Mouse (Mus musculus) neural tube, embryonic 15.5 days (tissue): ENCODE results near the gene Pdzd7. TPM values are rescaled to one million over a fixed set of nuclear protein-coding genes. Genes with fewer than 3 reads are reported as not detected.
A peak's percentile ranks its signal among the peaks of the same experiment; 100 is the strongest.

Experiments
- ATAC-seq: fragments of 200-750 bp; cut with Nextera tagmentation; 2 replicates; pipeline ENCODE4 v1.8.0; 2017; ENCODE audit warnings: mild to moderate bottlenecking, moderate TSS enrichment, moderate library complexity; ENCODE audit not compliant: low FRiP score
- H3K27ac ChIP-seq: fragments of 300-500 bp; sonication (generic); replicated peaks from 2 replicates; pipeline ENCODE4 v1.5.1; 2015; ENCODE audit warnings: mild to moderate bottlenecking, inconsistent platforms
- H3K27me3 ChIP-seq: fragments of 300-500 bp; sonication (generic); replicated peaks from 2 replicates; pipeline ENCODE4 v1.6.1; 2015; ENCODE audit warnings: inconsistent platforms
- H3K36me3 ChIP-seq: fragments of 300-500 bp; sonication (generic); 2 replicates; pipeline ENCODE4 v1.6.1; 2015; ENCODE audit warnings: inconsistent platforms
- H3K4me1 ChIP-seq: fragments of 300-500 bp; sonication (generic); 2 replicates; pipeline ENCODE4 v1.6.1; 2015; ENCODE audit warnings: inconsistent platforms
- H3K4me2 ChIP-seq: fragments of 300-500 bp; sonication (generic); 2 replicates; pipeline ENCODE4 v1.6.1; 2015; ENCODE audit warnings: inconsistent platforms, mild to moderate bottlenecking, moderate library complexity
- H3K4me3 ChIP-seq: fragments of 300-500 bp; sonication (generic); replicated peaks from 2 replicates; pipeline ENCODE4 v1.5.1; 2015; ENCODE audit warnings: mild to moderate bottlenecking, inconsistent platforms
- H3K9ac ChIP-seq: fragments of 300-500 bp; sonication (generic); replicated peaks from 2 replicates; pipeline ENCODE4 v1.6.1; 2015; ENCODE audit warnings: mild to moderate bottlenecking, inconsistent platforms
- H3K9me3 ChIP-seq: fragments of 300-500 bp; sonication (generic); replicated peaks from 2 replicates; pipeline ENCODE4 v1.6.1; 2016; ENCODE audit warnings: inconsistent platforms
- WGBS: fragments of 180-500 bp; shearing (Covaris S2); methylation state at CpG from one replicate; pipeline ENCODE4 v1.1.7; 2015; ENCODE audit warnings: mixed read lengths; 5-methylcytosine and 5-hydroxymethylcytosine counted together
- polyA plus RNA-seq: library from polyadenylated mRNA; unstranded; fragments of >200 nt; fragmentation: Nextera tagmentation; extraction: Ambion mirVana; gene quantifications from 2 replicates; pipeline ENCODE4 v1.2.1, GENCODE M21; 2015

Pdzd7 gene
- polyA plus RNA-seq, 1 experiment from 2014 or later, result 2.6 TPM

GRCm38 (mm10) chr19:45005444-45005843 lies 40.1 kb downstream of the Pdzd7 start, which contains the start of gene Twnk:
Twnk (plus strand) TSS chr19:45005663.
- no peaks in the 10 kb centered on the region for H3K27me3 ChIP-seq
- peak within 1 kb of the TSS; percentile 93 for H3K4me3 ChIP-seq
- 12% methylated on average over 16 of the region's 16 CpGs for WGBS
- peaks cover 52% of the 10 kb centered on the region for H3K4me1 ChIP-seq
- H3K9me3 ChIP-seq, result no peaks in the 10 kb centered on the region
- ATAC-seq, result no peak
- H3K36me3 ChIP-seq, result peaks cover 45% of the 10 kb centered on the region
- peak within 1 kb of the TSS; percentile 96 for H3K4me2 ChIP-seq
- H3K9ac ChIP-seq, result peak within 1 kb of the TSS; percentile 73
- H3K27ac ChIP-seq, result peak within 1 kb of the TSS; percentile 86

- ATAC-seq, result no peak
- Histone ChIP-seq H3K9me3 (no peaks in the 10 kb centered on the region), H3K9ac (no peak overlapping the region; the same call in 1 of the 2 replicates), H3K36me3 (peaks cover 54% of the 10 kb centered on the region), H3K4me2 (no peak overlapping the region), H3K4me1 (peaks cover 50% of the 10 kb centered on the region), H3K4me3 (no peak overlapping the region), H3K27me3 (no peaks in the 10 kb centered on the region), H3K27ac (no peak overlapping the region)
- WGBS, result 85% methylated on average over 7 of the region's 7 CpGs
Observed at GRCm38 (mm10) chr19:45003740-45004516, 41.6 kb downstream of the Pdzd7 start.

GRCm38 (mm10) chr19:45002301-45002700 lies 43.2 kb downstream of the Pdzd7 start:
- 65% methylated on average over 3 of the region's 3 CpGs for WGBS
- H3K9ac ChIP-seq, result no peak overlapping the region
- no peak for ATAC-seq
- peaks cover 37% of the 10 kb centered on the region for H3K4me1 ChIP-seq
- no peak overlapping the region for H3K27ac ChIP-seq
- no peak overlapping the region for H3K4me3 ChIP-seq
- no peaks in the 10 kb centered on the region for H3K27me3 ChIP-seq
- peaks cover 70% of the 10 kb centered on the region for H3K36me3 ChIP-seq
- no peak overlapping the region for H3K4me2 ChIP-seq
- no peaks in the 10 kb centered on the region for H3K9me3 ChIP-seq

GRCm38 (mm10) chr19:44999647-45000046 lies 45.9 kb downstream of the Pdzd7 start:
- H3K4me2 ChIP-seq, result no peak overlapping the region
- no peak overlapping the region for H3K4me3 ChIP-seq
- H3K36me3 ChIP-seq, result peaks cover 88% of the 10 kb centered on the region
- WGBS, result 82% methylated on average over 8 of the region's 8 CpGs
- no peak for ATAC-seq
- H3K27ac ChIP-seq, result no peak overlapping the region
- no peaks in the 10 kb centered on the region for H3K9me3 ChIP-seq
- H3K27me3 ChIP-seq, result no peaks in the 10 kb centered on the region
- no peak overlapping the region for H3K9ac ChIP-seq
- peaks cover 18% of the 10 kb centered on the region; the same call in 1 of the 2 replicates for H3K4me1 ChIP-seq

GRCm38 (mm10) chr19:44997786-44998185 lies 47.7 kb downstream of the Pdzd7 start:
- WGBS, result 88% methylated on average over 11 of the region's 11 CpGs
- H3K27me3 ChIP-seq, result no peaks in the 10 kb centered on the region
- H3K9ac ChIP-seq, result no peak overlapping the region
- ATAC-seq, result no peak
- no peak overlapping the region for H3K27ac ChIP-seq
- H3K9me3 ChIP-seq, result no peaks in the 10 kb centered on the region
- peaks cover 86% of the 10 kb centered on the region for H3K36me3 ChIP-seq
- no peak overlapping the region for H3K4me3 ChIP-seq
- no peak overlapping the region for H3K4me2 ChIP-seq
- H3K4me1 ChIP-seq, result no peaks in the 10 kb centered on the region

GRCm38 (mm10) chr19:44992712-44993111 lies 52.8 kb downstream of the Pdzd7 start:
- no peak for ATAC-seq
- WGBS, result 57% methylated on average over 7 of the region's 7 CpGs
- H3K9me3 ChIP-seq, result no peaks in the 10 kb centered on the region
- H3K27ac ChIP-seq, result no peak overlapping the region
- H3K9ac ChIP-seq, result no peak overlapping the region
- H3K4me3 ChIP-seq, result no peak overlapping the region
- H3K4me2 ChIP-seq, result 0 out of 2 replicates have a peak overlapping the region, but pooled peaks have one; percentile 1
- H3K4me1 ChIP-seq, result peaks cover 41% of the 10 kb centered on the region
- H3K27me3 ChIP-seq, result no peaks in the 10 kb centered on the region
- peaks cover 44% of the 10 kb centered on the region for H3K36me3 ChIP-seq

GRCm38 (mm10) chr19:44992246-44992645 lies 53.3 kb downstream of the Pdzd7 start:
- H3K4me2 ChIP-seq, result 0 out of 2 replicates have a peak overlapping the region, but pooled peaks have one; percentile 1
- H3K27ac ChIP-seq, result no peak overlapping the region
- peaks cover 39% of the 10 kb centered on the region for H3K36me3 ChIP-seq
- no peaks in the 10 kb centered on the region for H3K27me3 ChIP-seq
- 58% methylated on average over 7 of the region's 7 CpGs for WGBS
- H3K9ac ChIP-seq, result no peak overlapping the region
- no peak overlapping the region for H3K4me3 ChIP-seq
- ATAC-seq, result no peak
- H3K9me3 ChIP-seq, result no peaks in the 10 kb centered on the region
- H3K4me1 ChIP-seq, result peaks cover 41% of the 10 kb centered on the region

- Histone ChIP-seq H3K27ac (peak overlapping the region; percentile 78; the same call in 1 of the 2 replicates), H3K4me1 (peaks cover 41% of the 10 kb centered on the region), H3K36me3 (peaks cover 28% of the 10 kb centered on the region), H3K4me3 (peak overlapping the region; percentile 87; the same call in 1 of the 2 replicates), H3K4me2 (peak overlapping the region; percentile 85), H3K27me3 (0 out of 2 replicates have a peak, but pooled peaks cover 2% of the 10 kb centered on the region), H3K9me3 (no peaks in the 10 kb centered on the region), H3K9ac (no peak overlapping the region)
- 67% methylated on average over 8 of the region's 8 CpGs for WGBS
- no peak for ATAC-seq
Observed at GRCm38 (mm10) chr19:44991031-44991430, 54.5 kb downstream of the Pdzd7 start.

GRCm38 (mm10) chr19:44989567-44990495 lies 55.7 kb downstream of the Pdzd7 start:
- Histone ChIP-seq H3K4me1 (peaks cover 41% of the 10 kb centered on the region), H3K4me3 (peak overlapping the region; percentile 87), H3K27me3 (0 out of 2 replicates have a peak, but pooled peaks cover 2% of the 10 kb centered on the region), H3K36me3 (peaks cover 24% of the 10 kb centered on the region), H3K9me3 (no peaks in the 10 kb centered on the region), H3K4me2 (peak overlapping the region; percentile 85), H3K9ac (peak overlapping the region; percentile 84), H3K27ac (peak overlapping the region; percentile 78)
- 6% methylated on average over 21 of the region's 22 CpGs for WGBS
- ATAC-seq, result peak; percentile 27; the same call in 1 of the 2 replicates

GRCm38 (mm10) chr19:44988831-44989566 lies 56.5 kb downstream of the Pdzd7 start, which contains the start of gene Sema4g:
Sema4g (plus strand) TSS chr19:44989101.
- H3K9me3 ChIP-seq, result no peaks in the 10 kb centered on the region
- H3K4me3 ChIP-seq, result peak within 1 kb of the TSS; percentile 87
- peak; percentile 86 for ATAC-seq
- peaks cover 41% of the 10 kb centered on the region for H3K4me1 ChIP-seq
- peak within 1 kb of the TSS; percentile 84 for H3K9ac ChIP-seq
- under 1% methylated on average over 50 of the region's 58 CpGs for WGBS
- 0 out of 2 replicates have a peak, but pooled peaks cover 2% of the 10 kb centered on the region for H3K27me3 ChIP-seq
- peak within 1 kb of the TSS; percentile 85 for H3K4me2 ChIP-seq
- H3K36me3 ChIP-seq, result peaks cover 16% of the 10 kb centered on the region
- H3K27ac ChIP-seq, result peak within 1 kb of the TSS; percentile 78
